Mouse (Mus musculus): Measurements from ENCODE around the gene Gm28539.
"Not testable (repeated sequence)": the region's sequence is repeated elsewhere in the genome, so short reads cannot be mapped to it uniquely, and the experiment has no call there.

The Gm28539 gene

GRCm38 (mm10) chr16:18836468-18837208, at the start of gene Gm28539, which contains the start of gene 2510002D24Rik:
TSS of gene Gm28539 (plus strand) at chr16:18836584.
TSS of gene 2510002D24Rik (plus strand) at chr16:18836578.
- DNase-seq = peak; percentile 94 to 95

DNA sequence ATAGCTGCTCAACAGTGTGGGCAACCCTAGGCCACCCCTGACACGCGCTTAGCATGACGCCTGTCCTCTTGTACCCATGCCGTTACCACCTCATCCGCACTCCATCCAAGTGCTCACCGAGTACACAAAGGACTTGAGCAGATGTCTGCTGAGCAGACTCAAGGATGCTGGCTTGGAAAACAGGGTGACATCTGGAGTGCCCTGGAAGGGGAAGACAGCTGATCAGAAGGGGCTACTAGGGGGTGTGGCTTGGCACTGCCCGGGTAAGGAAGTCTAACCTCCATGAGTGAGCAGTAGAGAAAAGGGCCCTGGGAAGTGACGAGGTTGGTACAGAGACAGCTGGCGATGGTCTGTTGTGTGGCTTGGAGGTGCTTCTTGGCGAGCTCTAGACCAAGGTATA, 49.7 kb upstream of the Gm28539 start:
- DNase-seq = no peak

GRCm38 (mm10) chr16:18788627-18789406, 47.6 kb upstream of the Gm28539 start:
- DNase-seq = no peak

GRCm38 (mm10) chr16:18795223-18795899, 41.0 kb upstream of the Gm28539 start:
- DNase-seq = no peak

DNA sequence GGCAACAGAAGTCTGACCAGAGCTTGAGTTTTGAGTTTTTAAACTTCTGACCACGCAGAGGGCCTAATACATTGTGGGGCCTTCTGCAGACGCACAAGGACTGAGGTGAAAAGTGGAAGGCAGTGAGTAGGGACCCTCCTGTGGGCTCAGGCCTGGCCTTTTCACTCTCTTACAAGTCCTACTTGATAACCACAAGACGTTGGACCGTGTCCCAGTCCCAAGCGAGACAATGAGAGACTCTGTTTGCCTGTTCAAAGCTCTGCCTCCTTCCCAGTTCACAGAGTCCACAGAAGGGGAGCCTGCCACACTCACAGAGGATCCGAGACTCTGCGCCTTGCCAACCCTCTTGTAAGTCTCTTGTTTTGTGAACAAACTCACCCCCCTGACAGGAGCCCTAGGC, 39.7 kb upstream of the Gm28539 start:
- DNase-seq = no peak

DNA sequence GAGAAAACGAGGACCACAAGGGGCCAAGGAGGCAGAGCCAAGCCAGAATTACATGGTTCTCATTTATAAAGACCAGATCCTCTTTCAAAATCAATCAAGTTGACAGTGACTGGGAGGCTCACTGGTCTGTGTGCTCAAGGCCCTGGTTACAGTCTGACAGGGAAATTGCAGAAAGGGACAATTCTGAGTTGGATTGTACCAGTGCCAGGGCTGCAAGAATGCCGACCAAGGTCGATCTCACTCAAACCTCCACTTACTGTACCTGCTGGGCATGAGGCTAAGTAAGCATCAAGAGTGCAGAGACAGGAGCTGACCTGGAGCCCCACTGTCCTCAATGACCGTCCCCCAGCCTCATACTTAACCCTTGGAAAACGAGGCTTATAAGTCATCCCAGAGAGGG, 38.2 kb upstream of the Gm28539 start:
- DNase-seq = no peak

DNA sequence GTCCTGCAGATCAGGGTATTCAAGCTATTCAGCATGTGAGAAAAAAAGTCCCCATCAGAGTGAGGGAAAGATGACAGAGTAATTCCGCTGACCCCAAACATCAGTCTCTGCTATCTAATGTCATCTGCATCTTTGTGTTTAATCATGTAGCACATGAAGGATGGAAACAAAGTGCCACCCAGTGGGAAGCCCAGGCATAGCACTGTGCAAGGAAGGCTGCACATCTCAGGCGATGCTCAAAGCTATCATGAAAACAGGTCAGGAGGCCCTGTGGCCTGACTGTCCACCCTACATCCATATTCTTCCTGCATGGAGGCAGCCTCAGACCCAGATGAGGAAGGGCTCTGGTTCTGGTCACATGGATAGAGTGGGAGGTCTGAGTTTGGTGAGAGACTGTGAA, 37.5 kb upstream of the Gm28539 start:
- DNase-seq = peak; percentile 16 to 22

- no peak for DNase-seq
Observed at GRCm38 (mm10) chr16:18805746-18806145, 30.6 kb upstream of the Gm28539 start.

GRCm38 (mm10) chr16:18809001-18809400, 27.4 kb upstream of the Gm28539 start:
- no peak for DNase-seq

DNA sequence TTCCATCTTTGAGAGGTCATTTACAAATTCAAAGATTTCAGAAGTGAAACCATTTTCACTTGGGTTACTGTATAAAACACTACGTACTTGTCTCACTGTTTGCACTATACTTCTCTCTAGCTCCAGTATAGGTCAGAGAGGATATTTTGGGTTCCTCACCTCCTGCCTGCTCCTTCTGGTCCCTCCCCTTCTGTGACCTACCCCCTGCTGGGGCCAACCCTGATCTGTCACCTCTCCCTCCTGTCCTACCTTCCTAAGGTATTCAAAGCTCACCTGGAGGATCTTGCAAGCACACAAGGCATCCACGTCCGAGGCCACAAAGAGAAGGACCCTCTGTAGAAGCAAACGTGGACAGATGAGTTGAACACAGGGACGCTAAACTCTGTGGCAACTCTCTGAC, 25.4 kb upstream of the Gm28539 start:
- DNase-seq = no peak

- DNase-seq = peak; percentile 77 to 84
Observed at GRCm38 (mm10) chr16:18811468-18812384, 24.7 kb upstream of the Gm28539 start, which contains the start of the genes Ufd1 and Cdc45. TSS of gene Ufd1 (plus strand) at chr16:18811779. TSS of gene Cdc45 (minus strand) at chr16:18811987.

DNA sequence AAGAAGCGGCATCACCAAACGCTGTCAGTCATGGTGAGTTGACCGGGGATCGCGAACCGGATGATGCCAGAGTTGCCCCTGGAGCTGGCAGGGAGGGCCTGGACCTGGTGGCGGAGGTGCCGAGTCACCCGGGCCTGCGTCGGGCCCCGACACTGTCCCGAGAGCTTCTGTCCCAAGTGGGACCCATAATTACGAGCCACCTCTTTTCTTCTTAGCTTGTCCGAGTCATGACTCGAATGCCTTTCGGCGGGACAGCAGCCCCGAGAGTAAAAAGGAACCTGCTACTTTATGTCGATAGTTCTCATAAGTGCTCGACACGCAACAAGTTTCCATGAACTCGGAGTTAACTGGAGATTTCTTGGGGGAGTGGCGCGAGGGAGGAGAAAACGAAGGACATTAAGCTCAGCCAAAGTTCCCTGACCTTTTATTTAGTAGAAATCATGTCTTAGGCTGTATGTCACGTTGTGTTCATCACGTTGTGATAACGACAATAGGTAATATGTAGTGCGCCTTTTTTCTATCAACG, 23.9 kb upstream of the Gm28539 start:
- no peak for DNase-seq

- DNase-seq = no peak
Observed at GRCm38 (mm10) chr16:18822356-18822755, 14.0 kb upstream of the Gm28539 start.

DNA sequence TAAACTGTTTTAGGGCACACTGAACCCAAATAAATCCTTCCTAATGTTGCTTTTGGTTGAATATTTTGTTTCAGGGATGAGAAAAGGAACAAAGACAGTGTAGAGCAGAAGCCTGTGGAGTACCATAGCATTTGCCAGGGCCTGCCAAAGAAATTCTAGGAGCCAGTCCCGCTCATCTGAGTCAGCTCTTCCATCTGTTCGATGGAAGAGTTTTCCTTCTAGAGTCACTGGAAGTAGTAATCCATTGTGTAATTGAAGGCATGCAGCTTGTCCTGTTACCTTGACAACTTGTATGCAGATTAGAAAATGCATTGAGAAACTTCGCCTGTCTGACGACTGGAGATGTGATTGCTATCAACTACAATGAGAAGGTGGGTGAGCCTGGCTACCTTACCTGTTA, 13.5 kb upstream of the Gm28539 start:
- no peak for DNase-seq

DNA sequence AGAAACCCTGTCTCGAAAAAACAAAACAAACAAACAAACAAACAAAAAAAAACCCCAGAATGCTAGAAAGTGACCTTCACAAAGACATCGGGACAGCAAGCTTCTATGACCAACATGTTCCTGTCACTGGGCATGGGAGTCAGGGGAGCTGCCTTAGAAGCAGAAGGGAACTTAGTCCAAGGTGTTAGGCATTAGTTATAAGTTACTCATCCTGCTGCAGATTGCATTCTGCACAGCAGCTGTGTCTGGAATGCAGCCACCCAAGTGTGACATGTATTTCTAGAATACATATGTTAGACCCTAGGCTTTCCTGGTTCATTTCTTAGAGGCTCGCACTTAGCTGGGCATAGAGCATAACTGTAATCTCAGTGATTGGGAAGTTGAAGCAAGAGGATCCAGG, 7.8 kb upstream of the Gm28539 start:
- no peak for DNase-seq

DNA sequence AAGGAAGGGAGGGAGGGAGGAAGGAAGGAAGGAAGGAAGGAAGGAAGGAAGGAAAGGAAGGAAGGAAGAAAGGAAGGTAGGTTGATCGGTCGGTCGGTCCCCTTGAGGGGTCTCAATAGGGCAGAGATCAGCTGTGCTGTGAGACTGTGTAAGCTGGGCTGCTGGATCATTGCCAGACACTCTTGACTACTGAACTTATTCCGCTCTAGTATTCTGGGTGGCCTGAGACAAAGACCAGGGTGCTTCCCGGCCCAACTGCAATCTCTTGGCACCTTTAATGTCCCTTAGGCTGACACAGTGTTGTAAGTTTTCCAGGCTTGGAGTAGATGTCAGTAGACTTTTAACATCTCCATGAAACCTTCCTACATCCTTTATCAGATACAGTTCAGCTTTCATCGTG, 7.3 kb upstream of the Gm28539 start:
- no peak for DNase-seq

DNA sequence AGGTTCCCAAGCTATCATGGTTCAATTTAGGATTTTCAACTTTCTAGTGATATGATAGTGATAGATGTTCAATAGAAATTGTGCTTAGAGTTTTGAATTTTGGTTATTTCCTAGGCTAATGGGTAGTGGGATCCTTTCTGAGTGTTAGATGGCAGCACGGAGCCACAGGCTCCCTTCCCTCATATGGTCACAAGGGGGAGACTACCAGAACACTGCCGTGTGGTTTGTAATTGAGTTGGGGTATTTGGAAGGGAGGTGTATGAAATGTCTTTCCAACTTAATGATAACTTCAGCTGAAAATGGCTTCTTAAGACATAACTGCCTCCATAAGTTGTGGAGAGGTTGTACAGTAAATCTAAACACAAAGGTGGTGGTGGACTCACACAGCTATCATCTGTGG, 2.9 kb upstream of the Gm28539 start:
- DNase-seq = no peak

DNA sequence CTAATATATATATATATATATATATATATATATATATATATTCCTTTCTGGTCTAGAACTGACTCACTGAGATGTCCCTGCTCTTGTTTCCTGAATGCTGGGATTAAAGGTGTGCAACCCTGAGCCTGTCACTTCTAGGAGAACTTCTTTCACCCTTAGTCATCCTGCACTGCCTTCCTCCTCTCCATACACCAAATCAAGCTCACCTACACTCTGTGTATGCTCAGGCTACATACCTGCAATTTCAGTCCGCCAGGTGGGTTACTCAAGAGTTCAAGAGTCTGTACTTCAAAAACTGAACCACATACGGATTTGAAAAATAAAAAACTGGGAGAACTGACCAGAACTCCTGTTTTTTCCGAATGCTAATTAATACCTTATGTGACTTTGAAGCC, 314 bp upstream of the Gm28539 start:
- no peak for DNase-seq

DNA sequence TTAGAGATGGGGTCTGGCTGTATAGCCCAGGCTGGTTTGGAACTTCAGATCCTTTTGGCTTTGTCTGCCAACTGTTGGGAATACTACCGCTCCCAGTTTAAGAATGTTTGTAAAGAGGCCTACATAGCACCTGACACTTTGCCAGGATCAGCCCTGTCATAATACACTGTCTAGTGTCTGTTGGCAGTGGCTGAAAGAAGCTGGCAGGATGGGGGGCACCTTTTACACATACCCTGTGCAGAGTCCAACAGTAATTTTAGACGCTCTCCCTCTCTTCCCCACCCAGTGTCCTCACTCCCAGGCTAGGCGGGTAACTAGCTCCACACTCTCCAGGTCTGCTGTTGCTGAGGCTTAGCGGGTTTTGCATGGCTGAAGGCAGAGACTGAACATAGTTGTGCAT, 2.0 kb downstream of the Gm28539 start:
- DNase-seq = no peak

DNA sequence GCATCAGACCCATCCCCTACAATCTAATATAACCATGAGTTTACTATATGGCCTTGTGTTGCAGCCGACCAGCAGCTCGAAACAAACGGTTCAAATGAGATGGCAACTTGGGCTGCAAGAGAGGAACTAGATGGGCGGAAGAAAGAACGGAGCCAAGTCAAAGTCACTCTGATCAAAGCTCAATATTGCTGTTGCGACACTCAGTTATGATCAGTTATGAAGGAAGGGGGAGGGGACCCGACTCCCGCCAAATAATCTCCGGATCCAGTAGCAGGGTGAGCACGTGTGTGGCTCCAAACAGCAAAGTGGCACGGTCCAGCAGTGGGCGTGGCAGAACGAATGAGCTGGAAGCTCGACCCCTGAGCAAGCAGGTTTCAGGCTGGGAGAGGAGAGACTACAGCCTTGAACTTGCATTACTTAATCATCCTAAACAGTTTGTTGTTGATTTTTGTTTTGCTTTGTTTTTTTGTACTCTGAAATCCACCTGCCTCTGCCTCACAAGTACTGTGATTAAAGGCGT, 10.0 kb downstream of the Gm28539 start:
- DNase-seq = no peak

DNA sequence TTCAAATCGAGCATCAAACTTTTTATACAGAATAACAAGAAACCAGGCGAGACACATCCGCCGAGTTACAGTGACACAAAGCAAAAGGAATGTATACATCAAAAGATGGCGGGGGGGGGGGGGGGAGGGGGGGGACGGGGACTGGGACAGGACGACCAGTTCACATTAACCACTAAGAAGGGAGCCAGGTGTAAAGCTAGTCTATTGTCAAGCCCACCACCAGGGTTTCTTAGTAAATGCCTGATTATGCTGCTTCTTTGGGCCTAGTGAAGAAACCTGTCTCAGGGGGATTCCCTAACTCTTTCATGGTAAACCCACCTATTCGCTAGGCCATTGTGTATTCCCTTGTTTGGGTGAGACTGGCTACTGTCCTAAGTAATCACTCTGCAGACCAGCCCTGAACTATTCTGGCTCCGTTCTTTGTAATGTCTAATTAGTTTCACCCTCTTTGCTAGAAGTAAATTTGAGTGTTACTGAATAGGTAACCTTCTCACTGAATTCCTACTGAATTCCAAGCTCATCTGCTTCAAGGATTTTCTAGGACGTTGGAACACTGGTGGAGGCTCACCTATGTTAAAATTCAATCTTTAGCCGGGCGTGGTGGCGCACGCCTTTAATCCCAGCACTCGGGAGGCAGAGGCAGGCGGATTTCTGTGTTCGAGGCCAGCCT, 13.3 kb downstream of the Gm28539 start:
- not testable (repeated sequence) for DNase-seq

Data from thymus, postnatal 36 days (tissue).